Mouse (Mus musculus) megakaryocyte, adult 5-6 weeks (primary cell): ENCODE results near the gene Wnt8b. TPM values are rescaled to one million over a fixed set of nuclear protein-coding genes. Genes with fewer than 3 reads are reported as not detected.
A peak's percentile ranks its signal among the peaks of the same experiment; 100 is the strongest.

Experiments
- ATAC-seq: 2 replicates; pipeline ENCODE4 v1.8.0; 2016; ENCODE audit warnings: mild to moderate bottlenecking, inconsistent platforms; ENCODE audit not compliant: poor library complexity, severe bottlenecking
- total RNA-seq, 2 experiments: library from RNA; stranded (forward) in 1 of 2; stranded (reverse) in 1 of 2; fragments of 153-499, 151-499 nt in 1 of 2; fragments of 221-1000, 200-1000 nt in 1 of 2; gene quantifications; 2 replicates each; pipeline versions ENCODE4 v1.2.3 to v1.2.4; 2015 to 2017

The Wnt8b gene
- total RNA-seq, 2 experiments from 2014 or later: 0.07 TPM; not detected in 1

DNA sequence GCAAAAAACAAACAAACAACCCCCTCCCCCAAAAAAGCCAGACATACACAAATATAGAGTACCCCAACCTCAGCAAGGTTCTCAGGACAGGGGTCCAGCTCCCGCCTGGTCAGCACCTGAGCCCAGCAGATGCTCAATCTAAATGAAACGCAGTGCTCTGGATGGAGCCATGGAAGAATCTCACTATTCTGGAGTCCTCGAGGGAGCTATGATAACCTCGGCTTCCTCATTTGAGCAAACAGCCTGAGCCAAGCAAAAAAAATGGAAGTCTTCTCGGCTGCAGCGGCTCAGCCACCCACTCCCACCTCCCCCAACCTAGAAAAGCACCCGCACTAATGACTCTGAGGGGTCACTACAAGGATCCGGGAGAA is 61.2 kb downstream of the Wnt8b start:
- peak; percentile 55; the same call in 1 of the 2 replicates for ATAC-seq

DNA sequence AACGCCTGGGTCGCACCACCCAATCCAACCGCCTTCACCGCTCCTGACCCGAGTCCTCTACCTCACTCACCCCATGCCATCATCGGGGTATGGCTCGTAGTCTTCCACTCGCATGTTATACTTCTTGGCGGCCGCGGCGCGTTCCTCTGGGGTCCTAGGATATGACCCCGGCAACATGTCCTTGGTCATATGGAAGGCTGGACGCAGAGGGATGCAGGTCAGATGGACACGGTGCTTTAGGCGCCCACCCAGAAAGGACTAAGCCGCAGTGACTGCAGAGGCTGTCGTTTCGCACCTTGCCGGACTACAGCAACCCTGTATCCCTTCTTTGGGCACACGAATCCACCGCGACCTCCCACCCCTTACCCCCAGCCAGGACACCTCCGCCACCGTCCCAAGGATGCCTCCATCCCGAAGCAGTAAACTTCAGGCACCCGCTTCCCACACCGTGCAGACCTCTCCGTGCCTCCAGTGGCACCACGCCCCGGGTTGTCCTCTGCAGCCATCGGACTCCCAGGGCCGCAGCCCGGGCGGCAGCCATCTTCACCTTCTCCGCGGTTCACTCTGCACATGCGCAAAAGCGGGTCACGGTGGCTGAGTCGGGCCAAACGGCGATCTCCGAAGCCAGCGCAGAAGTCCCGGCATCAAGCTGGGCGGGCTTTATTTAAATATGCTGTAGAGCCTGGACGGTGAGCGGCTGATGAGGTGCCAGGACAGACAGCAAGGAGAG is 61.8 kb downstream of the Wnt8b start, which contains the start of gene Ndufb8:
Gene Ndufb8, minus strand, starts transcription at position 580 of the 730 bp plus-strand sequence.
- peak; percentile 99 for ATAC-seq

DNA sequence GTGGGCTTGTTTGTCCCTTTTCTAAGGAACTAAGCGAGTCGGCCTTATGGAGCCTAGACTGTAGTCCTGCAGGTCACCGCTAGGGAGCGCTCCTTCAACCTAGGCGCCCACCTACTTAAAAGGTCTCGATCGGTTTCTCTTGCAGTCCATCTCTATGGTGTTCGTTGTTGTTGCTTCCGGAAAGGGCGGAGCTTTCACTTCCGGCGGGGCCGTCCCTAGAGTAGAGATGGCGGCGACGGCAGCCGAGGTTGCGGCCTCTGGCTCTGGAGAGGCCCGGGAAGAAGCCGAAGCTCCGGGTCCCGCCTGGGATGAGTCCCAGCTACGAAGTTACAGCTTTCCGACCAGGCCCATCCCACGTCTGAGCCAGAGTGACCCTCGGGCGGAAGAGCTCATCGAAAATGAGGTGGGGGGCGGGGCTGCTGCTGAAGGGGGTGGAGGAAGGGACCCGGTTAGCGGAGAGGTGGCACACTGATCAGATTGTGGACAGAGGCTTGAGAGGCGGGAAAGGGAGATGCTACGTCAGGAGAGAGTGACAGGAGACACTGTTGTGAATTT is 69.5 kb downstream of the Wnt8b start, which contains the start of gene Hif1an:
Gene Hif1an, plus strand, starts transcription at position 199 of the 555 bp plus-strand sequence.
- ATAC-seq: peak; percentile 98

Other genes starting within 250 kb of the Wnt8b start
- 30.0 and 33.3 TPM in 2 replicates for gene Scd2, start 199.8 kb upstream of the Wnt8b start, total RNA-seq (2015)
- gene Scd2, start 199.8 kb upstream of the Wnt8b start, total RNA-seq (2017): 26.9 and 28.9 TPM in 2 replicates
- gene Scd4, start 160.4 kb upstream of the Wnt8b start, total RNA-seq (2015): 0.40 TPM in 1 of 2 replicates, not detected in the other
- 0.12 TPM in 1 of 2 replicates, not detected in the other for gene Scd4, start 160.4 kb upstream of the Wnt8b start, total RNA-seq (2017)
- gene Scd1, start 85.6 kb upstream of the Wnt8b start, total RNA-seq (2015): 0.54 and 0.64 TPM in 2 replicates
- gene Scd1, start 85.6 kb upstream of the Wnt8b start, total RNA-seq (2017): 0.18 and 0.98 TPM in 2 replicates
- gene Sec31b, start 52.4 kb downstream of the Wnt8b start, total RNA-seq (2015): 0.11 and 0.51 TPM in 2 replicates
- 0.37 and 0.92 TPM in 2 replicates for gene Sec31b, start 52.4 kb downstream of the Wnt8b start, total RNA-seq (2017)
- gene Gm20538, start 59.4 kb downstream of the Wnt8b start, total RNA-seq (2015): not detected in 2 replicates
- not detected in 2 replicates for gene Gm20538, start 59.4 kb downstream of the Wnt8b start, total RNA-seq (2017)
- 305 and 327 TPM in 2 replicates for gene Ndufb8, start 62.0 kb downstream of the Wnt8b start, total RNA-seq (2015)
- gene Ndufb8, start 62.0 kb downstream of the Wnt8b start, total RNA-seq (2017): 205 and 223 TPM in 2 replicates
- 3.8 and 4.9 TPM in 2 replicates for gene Hif1an, start 69.4 kb downstream of the Wnt8b start, total RNA-seq (2015)
- 6.5 and 6.6 TPM in 2 replicates for gene Hif1an, start 69.4 kb downstream of the Wnt8b start, total RNA-seq (2017)